Mouse (Mus musculus) intestine, postnatal 0 days (tissue): ENCODE measurements around the gene Nr6a1. TPM values are rescaled to one million over a fixed set of nuclear protein-coding genes. Genes with fewer than 3 reads are reported as not detected.
A peak's percentile ranks its signal among the peaks of the same experiment; 100 is the strongest.

Experiments
- ATAC-seq: fragments of 200-750 bp; cut with Nextera tagmentation; 2 replicates; pipeline ENCODE4 v1.8.0; 2017; ENCODE audit warnings: mild to moderate bottlenecking, moderate TSS enrichment, moderate library complexity
- H3K27ac ChIP-seq: fragments of 300-500 bp; sonication (generic); 2 replicates; pipeline ENCODE4 v1.5.1; 2014; ENCODE audit warnings: mild to moderate bottlenecking, low read depth, low read length, moderate library complexity
- H3K27me3 ChIP-seq: fragments of 300-500 bp; sonication (generic); replicated peaks from 2 replicates; pipeline ENCODE4 v1.6.1; 2014; ENCODE audit warnings: low read length, mixed read lengths; ENCODE audit not compliant: control insufficient read depth, insufficient read depth
- H3K36me3 ChIP-seq: fragments of 300-500 bp; sonication (generic); 2 replicates; pipeline ENCODE4 v1.6.1; 2014; ENCODE audit warnings: mild to moderate bottlenecking, moderate library complexity; ENCODE audit not compliant: control insufficient read depth, insufficient read depth
- H3K4me1 ChIP-seq: fragments of 300-500 bp; sonication (generic); replicated peaks from 2 replicates; pipeline ENCODE4 v1.6.1; 2014; ENCODE audit warnings: antibody characterized with exemption, low read length, mixed read lengths; ENCODE audit not compliant: control insufficient read depth, insufficient read depth
- H3K4me2 ChIP-seq: fragments of 300-500 bp; sonication (generic); replicated peaks from 2 replicates; pipeline ENCODE4 v1.6.1; 2014; ENCODE audit warnings: low read depth, mild to moderate bottlenecking, moderate library complexity
- H3K4me3 ChIP-seq: fragments of 300-500 bp; sonication (generic); 2 replicates; pipeline ENCODE4 v1.5.1; 2014; ENCODE audit warnings: low read depth, low read length
- H3K9ac ChIP-seq: fragments of 300-500 bp; sonication (generic); 2 replicates; pipeline ENCODE4 v1.6.1; 2014; ENCODE audit warnings: mild to moderate bottlenecking, low read depth, low read length
- H3K9me3 ChIP-seq: fragments of 300-500 bp; sonication (generic); 2 replicates; pipeline ENCODE4 v1.6.1; 2016; ENCODE audit warnings: mixed run types; ENCODE audit not compliant: control insufficient read depth
- CTCF ChIP-seq: sonication (generic); IDR thresholded peaks from 2 replicates; pipeline ENCODE4 v1.5.1; 2016; ENCODE audit warnings: low read depth, mild to moderate bottlenecking, control low read depth, antibody characterized with exemption, moderate library complexity
- WGBS: fragments of 180-500 bp; shearing (Covaris S2); extraction: QIAGEN DNeasy Blood & Tissue Kit; methylation state at CpG from one replicate; pipeline ENCODE4 v1.1.7; 2014; 5-methylcytosine and 5-hydroxymethylcytosine counted together
- polyA plus RNA-seq: library from polyadenylated mRNA; unstranded; fragments of >200 nt; fragmentation: Nextera tagmentation; extraction: Ambion mirVana; gene quantifications from 2 replicates; pipeline ENCODE4 v1.2.1, GENCODE M21; 2015

Gene Nr6a1
- polyA plus RNA-seq, 1 experiment from 2014 or later: 1.7 TPM

DNA sequence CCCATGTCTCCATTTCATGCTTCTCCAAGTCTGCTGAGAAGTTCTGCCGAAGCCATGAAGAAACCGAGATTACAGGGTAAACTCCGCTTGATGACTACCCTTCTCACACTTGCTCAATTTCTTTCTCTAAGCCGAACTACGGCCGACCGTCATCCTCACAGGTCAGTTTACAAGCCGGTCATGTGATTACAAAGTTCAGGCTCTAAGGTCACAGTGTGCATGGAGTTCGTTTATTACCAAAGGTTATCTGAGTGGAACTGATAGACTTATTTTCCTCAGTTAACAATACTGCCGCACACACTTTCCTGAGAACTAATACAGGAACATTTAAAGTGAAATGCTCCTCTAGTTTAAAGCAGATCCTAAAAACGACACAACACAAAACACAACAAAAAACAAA, 143.1 kb downstream of the Nr6a1 start:
- peak overlapping the region; percentile 30; the same call in 1 of the 2 replicates for H3K4me2 ChIP-seq
- no peak overlapping the region for H3K4me3 ChIP-seq
- no peaks in the 10 kb centered on the region for H3K27me3 ChIP-seq
- no peak overlapping the region for H3K9ac ChIP-seq
- H3K27ac ChIP-seq: 0 out of 2 replicates have a peak overlapping the region, but pooled peaks have one; percentile 28
- H3K4me1 ChIP-seq: no peaks in the 10 kb centered on the region
- no peak for TF ChIP-seq CTCF
- ATAC-seq: peak; percentile 88
- 24% methylated on average over 11 of the region's 11 CpGs for WGBS
- H3K9me3 ChIP-seq: no peaks in the 10 kb centered on the region
- H3K36me3 ChIP-seq: no peaks in the 10 kb centered on the region

DNA sequence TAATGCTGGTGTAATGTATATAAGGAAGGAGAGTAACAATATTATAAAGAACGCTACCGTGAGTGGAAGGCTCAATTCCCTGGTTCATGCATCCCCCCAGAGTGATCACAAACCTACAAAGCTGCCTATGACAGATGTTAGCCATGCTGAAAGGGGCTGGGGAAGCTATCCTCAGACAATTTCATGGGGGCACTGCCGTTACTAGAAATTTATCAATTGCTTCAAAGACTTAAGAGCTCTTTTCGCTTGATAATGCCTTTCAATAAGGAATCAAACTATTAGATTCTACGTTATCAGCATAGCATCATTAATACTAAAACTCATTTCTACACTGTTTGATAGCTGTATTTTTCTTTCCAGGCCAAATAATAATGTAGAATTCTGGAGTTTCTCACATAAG, 144.1 kb downstream of the Nr6a1 start:
- Histone ChIP-seq H3K27ac (no peak overlapping the region), H3K4me1 (no peaks in the 10 kb centered on the region), H3K4me3 (no peak overlapping the region), H3K9ac (no peak overlapping the region), H3K36me3 (no peaks in the 10 kb centered on the region), H3K27me3 (no peaks in the 10 kb centered on the region), H3K4me2 (no peak overlapping the region), H3K9me3 (no peaks in the 10 kb centered on the region)
- 82% methylated on average over 5 of the region's 5 CpGs for WGBS
- TF ChIP-seq CTCF: no peak
- no peak for ATAC-seq

DNA sequence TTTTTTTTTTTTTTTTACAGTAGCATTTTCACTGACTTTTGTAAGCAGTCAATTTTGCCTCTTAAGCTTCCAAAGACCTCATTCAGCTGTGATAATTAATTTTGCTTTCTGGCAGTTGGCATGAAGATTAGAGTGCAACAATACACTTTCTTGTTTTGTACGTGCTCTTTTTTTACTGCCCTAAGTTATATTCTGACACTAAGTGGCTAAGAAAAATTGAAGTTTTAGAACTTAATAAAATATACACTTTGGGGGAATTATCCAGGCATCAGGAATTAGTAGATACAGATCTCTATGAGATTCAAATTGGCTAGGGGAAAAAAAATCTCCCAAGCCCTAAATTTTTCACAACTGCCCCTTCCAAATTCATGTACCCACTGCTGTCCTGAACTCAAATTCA, 144.8 kb downstream of the Nr6a1 start:
- H3K36me3 ChIP-seq: no peaks in the 10 kb centered on the region
- H3K4me2 ChIP-seq: no peak overlapping the region
- H3K4me3 ChIP-seq: no peak overlapping the region
- 23% methylated on average over 1 of the region's 1 CpGs for WGBS
- no peaks in the 10 kb centered on the region for H3K4me1 ChIP-seq
- no peak overlapping the region for H3K9ac ChIP-seq
- H3K27ac ChIP-seq: no peak overlapping the region
- no peak for ATAC-seq
- no peaks in the 10 kb centered on the region for H3K27me3 ChIP-seq
- no peak for TF ChIP-seq CTCF
- no peaks in the 10 kb centered on the region for H3K9me3 ChIP-seq

DNA sequence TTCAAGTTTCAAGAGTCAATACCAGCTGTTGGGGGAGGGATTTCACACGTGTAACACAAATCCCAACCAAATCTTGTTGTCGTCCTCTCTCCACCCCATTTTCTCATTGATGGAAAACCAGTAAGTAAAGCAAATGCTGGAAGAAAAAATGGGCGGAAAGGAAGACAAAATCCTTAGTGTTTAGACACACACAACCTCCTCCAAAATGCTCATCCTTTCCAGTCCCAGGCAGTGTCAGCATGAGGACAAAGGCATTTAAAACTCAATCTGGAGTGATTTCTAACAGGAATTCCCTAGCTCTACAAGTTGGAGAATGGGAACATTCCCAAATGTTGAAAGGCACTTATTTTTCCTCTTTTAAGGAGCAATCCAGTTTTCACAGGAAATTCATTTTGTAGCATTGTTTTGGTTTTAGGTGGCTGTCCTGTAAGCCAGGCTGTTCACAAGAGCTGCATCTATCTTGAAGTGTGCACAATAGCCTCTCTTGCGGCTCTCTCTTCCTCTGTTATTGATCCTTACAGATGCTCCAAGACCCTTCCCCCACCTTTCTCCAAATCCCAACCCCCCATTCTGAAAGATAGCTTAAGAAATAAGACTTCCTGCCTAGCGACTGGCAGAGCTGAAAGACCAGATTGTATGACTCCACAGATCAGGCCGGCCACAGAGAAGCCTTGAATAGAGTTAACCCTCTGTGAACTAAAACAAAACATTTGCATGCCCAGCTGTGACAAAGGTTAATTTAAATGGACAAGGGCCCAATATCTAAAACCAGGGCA, 145.4 kb downstream of the Nr6a1 start:
- Histone ChIP-seq H3K4me1 (no peaks in the 10 kb centered on the region), H3K27me3 (no peaks in the 10 kb centered on the region), H3K9ac (no peak overlapping the region), H3K4me3 (no peak overlapping the region), H3K27ac (no peak overlapping the region), H3K4me2 (no peak overlapping the region), H3K36me3 (no peaks in the 10 kb centered on the region), H3K9me3 (no peaks in the 10 kb centered on the region)
- TF ChIP-seq CTCF: no peak
- ATAC-seq: no peak
- WGBS: 42% methylated on average over 6 of the region's 6 CpGs

DNA sequence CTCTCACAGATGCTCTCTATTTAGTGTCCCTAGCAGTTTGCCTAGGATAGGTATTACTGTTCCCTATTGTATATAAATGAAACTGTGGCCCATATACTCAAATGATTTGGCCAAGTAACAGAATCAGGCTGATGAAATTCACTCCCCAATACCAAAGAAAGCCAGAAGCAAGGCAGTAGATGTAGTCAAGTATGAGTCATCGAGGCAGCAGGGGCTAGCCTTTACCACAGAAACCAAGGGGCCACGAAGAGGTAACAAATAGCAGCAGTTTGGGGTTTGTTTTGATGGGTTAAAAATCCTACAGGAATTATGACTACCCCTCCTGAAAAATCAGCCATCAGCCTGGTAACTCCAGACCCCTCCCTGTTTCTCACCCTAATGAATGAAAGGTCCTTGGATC, 147.5 kb downstream of the Nr6a1 start:
- Histone ChIP-seq H3K9ac (no peak overlapping the region), H3K27me3 (no peaks in the 10 kb centered on the region), H3K4me3 (no peak overlapping the region), H3K9me3 (no peaks in the 10 kb centered on the region), H3K36me3 (no peaks in the 10 kb centered on the region), H3K4me2 (no peak overlapping the region), H3K27ac (no peak overlapping the region), H3K4me1 (no peaks in the 10 kb centered on the region)
- 74% methylated on average over 2 of the region's 2 CpGs for WGBS
- no peak for TF ChIP-seq CTCF
- ATAC-seq: no peak

DNA sequence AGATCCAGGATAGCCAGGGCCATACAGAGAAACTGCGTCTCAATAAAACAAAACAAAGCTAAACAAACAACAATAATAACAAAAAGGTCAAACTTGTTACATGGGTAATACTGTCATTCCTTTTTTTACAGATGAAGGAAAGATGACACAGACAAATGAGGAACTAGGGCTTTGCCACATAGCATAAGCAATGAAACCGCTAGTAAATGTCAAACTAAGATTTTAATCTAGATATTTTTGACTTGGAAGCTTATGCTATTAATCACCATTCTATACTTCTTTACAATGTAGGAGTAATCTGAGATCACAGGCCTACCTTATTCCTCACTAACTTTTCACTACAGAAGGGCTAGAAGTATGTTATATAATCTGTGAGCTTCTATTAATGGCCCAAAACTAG, 150.2 kb downstream of the Nr6a1 start:
- H3K4me3 ChIP-seq: no peak overlapping the region
- no peak overlapping the region for H3K9ac ChIP-seq
- H3K36me3 ChIP-seq: no peaks in the 10 kb centered on the region
- no peaks in the 10 kb centered on the region for H3K9me3 ChIP-seq
- 90% methylated on average over 2 of the region's 2 CpGs for WGBS
- H3K27me3 ChIP-seq: no peaks in the 10 kb centered on the region
- no peaks in the 10 kb centered on the region for H3K4me1 ChIP-seq
- ATAC-seq: no peak
- H3K4me2 ChIP-seq: no peak overlapping the region
- H3K27ac ChIP-seq: no peak overlapping the region
- TF ChIP-seq CTCF: no peak
